Mouse (Mus musculus) telencephalon, adult 2 months (tissue): ENCODE results near the gene Stx6.
"Not testable (repeated sequence)": the region's sequence is repeated elsewhere in the genome, so short reads cannot be mapped to it uniquely, and the experiment has no call there.

ENCODE experiments used
- DNase-seq: peaks from one replicate; pipeline ENCODE4 v3.0.0-alpha.2; 2011; ENCODE audit warnings: low read depth, low spot score

Stx6 gene

DNA sequence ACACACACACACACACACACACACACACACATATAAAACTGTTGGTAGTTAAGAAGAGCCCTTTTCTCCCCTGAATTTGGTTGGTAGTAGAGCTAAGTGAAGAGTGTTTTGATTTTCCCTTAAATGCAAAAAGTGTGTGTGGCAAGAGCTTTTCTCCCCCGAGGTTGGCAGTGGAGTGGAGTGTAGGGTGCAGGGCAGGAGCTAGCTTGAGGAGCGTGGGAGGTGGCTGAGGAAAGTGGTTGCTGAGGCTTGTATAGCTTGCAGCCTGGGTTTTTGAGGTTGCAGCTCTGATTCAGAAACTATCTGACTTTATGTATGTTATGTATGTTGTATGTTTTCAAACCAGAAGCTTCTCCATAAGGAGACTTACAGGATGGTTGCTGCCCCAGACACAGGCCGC lies 8.9 kb downstream of the Stx6 start:
- peak; percentile 59 for DNase-seq

DNA sequence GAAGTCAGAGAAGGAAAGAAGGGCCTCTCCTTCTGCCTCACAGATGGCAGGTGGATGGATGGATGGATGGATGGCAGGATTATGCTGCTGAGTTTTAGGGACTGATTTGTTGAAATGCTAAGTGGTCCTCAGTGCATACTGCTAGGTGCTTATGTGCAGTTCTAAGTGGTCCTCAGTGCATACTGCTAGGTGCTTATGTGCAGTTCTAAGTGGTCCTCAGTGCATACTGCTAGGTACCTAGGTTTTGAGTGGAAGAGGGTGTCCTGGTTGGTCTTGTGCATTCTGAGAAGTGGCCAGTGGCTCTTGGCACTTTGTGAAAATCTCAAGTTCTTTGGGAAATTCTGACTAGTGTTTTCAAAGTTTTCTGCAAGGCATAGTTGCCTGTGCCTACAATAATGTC lies 11.4 kb downstream of the Stx6 start:
- DNase-seq: no peak

GRCm38 (mm10) chr1:155172895-155173643 lies 14.6 kb downstream of the Stx6 start:
- DNase-seq: no peak

DNA sequence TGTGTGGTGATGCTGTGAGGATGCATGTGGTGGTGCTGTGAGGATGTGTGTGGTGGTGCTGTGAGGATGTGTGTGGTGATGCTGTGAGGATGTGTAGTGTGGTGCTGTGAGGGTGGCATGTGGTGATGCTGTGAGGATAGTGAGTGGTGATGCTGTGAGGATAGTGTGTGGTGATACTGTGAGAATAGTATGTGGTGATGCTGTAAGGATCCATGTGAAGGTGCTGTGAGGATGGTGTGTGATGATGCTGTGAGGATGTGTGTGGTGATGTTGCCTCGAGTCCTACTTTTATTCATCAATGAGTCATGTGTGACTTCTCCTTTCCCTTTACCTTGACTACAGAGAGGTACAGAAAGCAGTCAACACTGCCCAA lies 15.1 kb downstream of the Stx6 start:
- not testable (repeated sequence) for DNase-seq

- DNase-seq: no peak
These were observed 15.9 kb downstream of the Stx6 start for GRCm38 (mm10) chr1:155174424-155174823.

- no peak for DNase-seq
These were observed 19.8 kb downstream of the Stx6 start for GRCm38 (mm10) chr1:155178192-155178924.

GRCm38 (mm10) chr1:155184191-155184590 lies 25.7 kb downstream of the Stx6 start:
- no peak for DNase-seq

- no peak for DNase-seq
These were observed 30.1 kb downstream of the Stx6 start for GRCm38 (mm10) chr1:155188656-155189055.

GRCm38 (mm10) chr1:155191219-155191618 lies 32.7 kb downstream of the Stx6 start:
- DNase-seq: no peak

DNA sequence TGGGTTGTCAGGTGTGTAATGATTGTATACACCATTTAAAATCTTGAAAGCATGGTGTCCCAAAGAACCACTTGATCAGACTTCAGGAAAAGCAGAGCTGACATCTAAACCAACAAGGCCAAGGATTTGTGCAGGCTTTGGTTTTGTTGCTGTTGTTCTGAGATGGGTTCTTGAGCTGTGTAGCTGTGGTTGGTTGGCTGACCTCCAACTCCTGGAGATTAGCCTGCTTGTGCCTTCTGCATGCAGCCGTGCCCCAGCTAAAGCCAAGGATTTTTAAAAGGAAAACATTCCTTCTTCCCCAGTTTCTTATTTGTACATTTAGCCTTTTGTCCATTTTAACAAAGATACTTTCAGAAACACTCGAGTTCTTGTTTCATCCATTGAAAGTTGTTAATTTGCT lies 33.2 kb downstream of the Stx6 start:
- no peak for DNase-seq

DNA sequence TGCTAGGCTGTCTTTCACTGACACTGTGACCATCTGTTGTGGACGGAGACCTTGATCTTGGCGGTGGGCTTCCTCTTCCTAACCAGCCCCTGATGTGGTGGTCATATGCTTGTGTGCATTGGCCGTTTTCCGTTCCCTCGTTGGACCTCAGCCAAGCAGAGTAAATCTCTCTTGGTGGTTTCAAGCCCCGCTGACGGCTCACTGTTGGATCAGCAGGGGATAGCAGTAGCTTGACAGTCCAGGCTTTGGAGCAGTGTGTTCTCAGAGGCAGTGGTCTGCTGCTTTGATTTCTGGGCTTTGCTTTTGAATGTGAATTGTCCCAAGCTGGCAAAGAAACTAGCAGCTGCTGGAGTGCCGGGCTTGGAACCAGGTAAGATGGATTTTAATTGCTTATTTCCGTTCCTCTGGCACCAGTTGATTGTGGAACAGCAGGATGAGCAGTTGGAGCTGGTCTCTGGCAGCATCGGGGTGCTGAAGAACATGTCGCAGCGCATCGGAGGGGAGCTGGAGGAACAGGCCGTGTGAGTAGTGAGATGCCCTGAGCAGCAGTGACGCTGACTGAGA lies 34.4 kb downstream of the Stx6 start:
- DNase-seq: no peak

- no peak for DNase-seq
These were observed 38.2 kb downstream of the Stx6 start for GRCm38 (mm10) chr1:155196691-155197090.

- DNase-seq: no peak
These were observed 41.0 kb downstream of the Stx6 start for GRCm38 (mm10) chr1:155199522-155199921.

- no peak for DNase-seq
These were observed 42.5 kb downstream of the Stx6 start for GRCm38 (mm10) chr1:155200967-155201366.

DNA sequence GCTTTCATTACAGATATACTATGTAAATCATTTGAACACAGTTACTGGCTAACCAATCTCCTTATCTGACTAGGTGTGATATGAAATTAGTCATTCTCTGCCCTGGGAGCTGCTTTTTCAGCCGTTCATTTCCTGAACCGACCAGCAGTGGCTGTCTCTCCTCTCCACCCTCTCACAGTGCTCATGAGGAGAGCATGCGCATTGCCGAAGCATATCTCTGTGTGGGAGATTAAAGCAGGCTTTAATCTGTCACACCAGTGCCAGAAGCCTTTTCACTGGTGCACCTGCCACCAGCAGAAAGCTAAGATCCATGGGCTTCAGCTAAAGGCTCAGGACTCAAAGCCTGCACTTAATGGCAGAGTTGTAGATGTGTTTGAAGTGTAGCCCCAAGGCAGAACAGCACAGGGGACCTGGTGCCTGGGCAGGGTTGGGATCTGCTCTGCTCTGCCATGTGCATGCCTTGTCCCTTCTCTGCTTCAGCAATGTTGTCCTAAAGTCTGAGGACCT lies 42.9 kb downstream of the Stx6 start:
- DNase-seq: peak; percentile 64

- DNase-seq: no peak
These were observed 43.4 kb downstream of the Stx6 start for GRCm38 (mm10) chr1:155201914-155202313.

DNA sequence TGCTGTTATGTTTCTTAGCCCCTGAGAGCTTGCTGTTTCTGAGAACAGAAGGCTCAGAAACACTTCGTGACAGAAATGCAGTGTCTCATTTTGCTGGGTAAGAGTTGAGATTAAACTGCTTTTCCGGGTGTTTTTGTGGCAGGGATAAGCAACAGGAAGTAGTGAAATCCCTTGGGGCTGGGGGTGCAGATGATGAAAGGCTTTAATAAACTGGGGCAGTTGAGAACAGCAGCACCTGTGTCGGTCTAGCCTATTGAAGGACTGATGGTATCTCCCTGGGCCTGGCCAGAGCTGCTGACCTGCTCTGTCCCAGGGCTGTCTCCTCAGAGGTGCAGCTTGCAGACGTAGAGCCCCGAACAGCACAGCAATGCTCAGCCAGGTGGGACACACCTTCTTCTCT lies 44.0 kb downstream of the Stx6 start:
- no peak for DNase-seq

DNA sequence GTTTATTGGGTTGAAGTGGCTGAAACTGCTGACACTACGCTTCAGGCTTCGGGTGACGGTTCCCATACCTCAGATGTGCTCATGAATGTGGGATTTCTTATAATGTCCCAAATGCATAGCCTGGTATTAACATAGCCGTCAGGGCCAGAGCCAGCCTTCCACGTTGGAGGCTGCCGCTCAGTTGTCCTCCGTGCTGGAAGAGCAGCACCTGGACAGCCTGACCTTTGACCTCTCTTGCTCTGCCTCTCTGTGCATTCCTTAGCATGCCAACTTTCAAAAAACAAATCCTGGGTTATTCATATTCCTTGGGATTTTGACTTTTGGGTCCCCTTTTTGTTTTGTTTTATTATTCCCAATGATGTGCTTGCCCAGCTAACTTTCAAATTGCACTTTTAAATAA lies 44.6 kb downstream of the Stx6 start:
- no peak for DNase-seq

DNA sequence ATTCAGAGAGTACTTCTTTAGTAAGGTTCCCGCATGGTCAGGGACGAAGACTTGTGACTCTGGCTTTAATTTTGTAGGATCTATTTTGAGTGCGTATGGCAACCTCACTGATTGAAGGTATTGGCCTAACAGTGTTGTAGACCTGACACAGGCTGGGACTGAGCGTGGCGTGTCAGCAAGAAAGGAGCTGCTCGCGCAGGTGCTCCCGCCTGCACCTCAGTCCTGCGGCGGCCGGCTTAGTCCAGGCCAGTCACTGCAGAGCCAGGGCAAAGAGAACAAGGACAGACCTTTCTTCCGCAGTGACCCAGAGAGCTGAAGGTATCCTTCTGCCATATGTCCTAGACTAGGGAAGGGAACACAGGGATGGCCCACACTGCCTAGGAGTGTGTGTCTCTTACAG lies 45.4 kb downstream of the Stx6 start:
- no peak for DNase-seq

GRCm38 (mm10) chr1:155204560-155205162 lies 46.1 kb downstream of the Stx6 start:
- DNase-seq: no peak

- DNase-seq: no peak
These were observed 46.8 kb downstream of the Stx6 start for GRCm38 (mm10) chr1:155205311-155205710.
